Mouse (Mus musculus) brain, embryonic 14.5 days (tissue): ENCODE data around the gene Pde4d. TPM values are rescaled to one million over a fixed set of nuclear protein-coding genes. Genes with fewer than 3 reads are reported as not detected.

Source experiments
- DNase-seq: peaks from one replicate; pipeline ENCODE4 v3.0.0-alpha.2; 2011; ENCODE audit warnings: low read depth
- CTCF ChIP-seq: fragments of 200-500 bp; IDR thresholded peaks from 2 replicates; pipeline ENCODE4 v1.5.1; 2012; ENCODE audit warnings: inconsistent platforms, mild to moderate bottlenecking, moderate library complexity, borderline replicate concordance; ENCODE audit not compliant: insufficient read depth, insufficient read length; ENCODE audit errors: extremely low read depth
- POLR2A ChIP-seq: fragments of 200-500 bp; IDR thresholded peaks from 2 replicates; pipeline ENCODE4 v1.6.1; 2012; ENCODE audit warnings: mild to moderate bottlenecking, inconsistent platforms, borderline replicate concordance; ENCODE audit not compliant: poor library complexity, insufficient read depth, insufficient read length, severe bottlenecking; ENCODE audit errors: extremely low read depth
- polyA plus RNA-seq: library from polyadenylated mRNA; depleted of rRNA; stranded (reverse); fragments of >200 nt; gene quantifications from 2 replicates; pipeline ENCODE4 v1.2.3, GENCODE M21; 2012

Pde4d gene
- polyA plus RNA-seq, 1 experiment = 34.9 TPM

GRCm38 (mm10) chr13:109823307-109824031 is 1373.7 kb downstream of the Pde4d start:
- peak; percentile 87 for DNase-seq
- no peak for TF ChIP-seq POLR2A
- TF ChIP-seq CTCF = no peak

DNA sequence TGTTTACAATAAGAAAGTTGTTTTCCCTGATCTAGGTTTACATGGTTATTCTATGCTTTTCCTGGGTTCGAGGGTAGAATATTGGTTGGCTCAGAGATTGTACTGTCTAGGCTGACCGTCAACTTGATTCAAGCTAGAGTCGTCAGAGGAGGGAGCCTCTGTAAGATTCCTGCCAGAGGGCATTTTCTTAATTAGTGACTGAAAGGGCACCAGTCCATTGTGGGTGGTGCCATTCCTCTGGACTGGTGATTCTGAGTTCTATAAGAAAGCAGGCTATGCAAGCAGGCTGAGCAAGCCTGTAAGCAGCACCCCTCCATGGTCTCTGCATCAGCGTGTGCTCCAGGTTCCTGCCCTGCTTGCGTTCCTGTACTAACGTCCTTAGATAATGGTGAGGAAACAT is 1376.1 kb downstream of the Pde4d start:
- DNase-seq = no peak
- TF ChIP-seq CTCF (no peak), POLR2A (no peak)

DNA sequence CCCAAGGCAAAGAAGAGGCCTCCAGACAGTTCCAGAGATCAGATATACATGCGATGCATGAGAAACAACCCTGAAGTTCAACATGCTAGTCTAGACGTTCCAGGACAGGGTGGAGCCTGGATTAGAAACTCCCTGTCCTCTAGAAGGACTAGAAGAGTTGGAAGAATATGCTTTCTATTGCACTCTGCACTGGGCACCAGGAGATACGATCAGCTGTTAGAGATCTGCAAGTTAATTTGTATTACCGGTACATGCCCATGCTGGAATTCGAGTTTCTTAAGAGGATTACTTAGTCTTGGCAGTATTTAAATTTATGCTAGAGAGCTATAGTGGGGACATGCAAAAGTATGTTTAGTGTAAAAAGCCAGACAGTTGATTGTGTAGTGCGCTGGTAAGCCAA is 1377.6 kb downstream of the Pde4d start:
- DNase-seq = no peak
- TF ChIP-seq POLR2A (no peak), CTCF (no peak)

GRCm38 (mm10) chr13:109827909-109828308 is 1378.2 kb downstream of the Pde4d start:
- no peak for TF ChIP-seq POLR2A
- no peak for TF ChIP-seq CTCF
- DNase-seq = no peak

DNA sequence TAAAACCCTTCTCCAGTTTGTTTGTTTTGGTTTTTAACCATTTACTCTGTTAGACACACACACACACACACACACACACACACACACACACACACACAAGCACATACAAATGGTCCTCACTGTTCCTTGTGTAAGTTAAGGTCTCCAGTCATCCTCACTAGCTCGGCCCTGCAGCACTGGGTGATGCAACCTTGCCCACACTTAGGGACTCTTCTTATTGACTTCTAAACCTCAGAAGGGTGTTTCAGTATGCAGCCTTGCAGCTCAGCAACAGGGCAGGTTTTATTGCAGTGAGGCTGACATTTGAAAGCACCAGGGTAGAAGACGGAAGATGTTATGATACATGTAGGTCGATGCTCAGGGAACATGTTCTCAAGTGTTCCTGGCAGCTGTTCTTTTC is 1379.7 kb downstream of the Pde4d start:
- TF ChIP-seq POLR2A (no peak), CTCF (no peak)
- no peak for DNase-seq

DNA sequence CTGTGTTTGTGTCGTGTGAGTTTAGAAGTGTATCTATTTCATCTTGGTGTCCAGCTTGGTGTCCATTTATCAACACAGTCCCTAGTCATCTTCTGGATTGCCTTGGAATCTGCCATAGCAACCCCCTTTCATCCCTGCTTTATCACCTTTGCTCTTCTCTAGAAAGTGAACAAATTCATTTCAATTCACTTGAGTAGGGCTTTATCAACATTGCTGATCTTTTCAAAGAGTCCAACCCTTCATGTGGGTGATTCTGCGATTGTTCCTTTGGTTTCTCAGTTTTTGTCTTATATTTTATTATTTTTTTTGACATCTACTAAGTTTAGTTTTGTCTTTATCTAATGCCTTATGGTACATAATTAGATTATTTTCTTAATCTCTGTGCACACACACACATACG is 1385.2 kb downstream of the Pde4d start:
- no peak for DNase-seq
- TF ChIP-seq POLR2A (no peak), CTCF (no peak)

DNA sequence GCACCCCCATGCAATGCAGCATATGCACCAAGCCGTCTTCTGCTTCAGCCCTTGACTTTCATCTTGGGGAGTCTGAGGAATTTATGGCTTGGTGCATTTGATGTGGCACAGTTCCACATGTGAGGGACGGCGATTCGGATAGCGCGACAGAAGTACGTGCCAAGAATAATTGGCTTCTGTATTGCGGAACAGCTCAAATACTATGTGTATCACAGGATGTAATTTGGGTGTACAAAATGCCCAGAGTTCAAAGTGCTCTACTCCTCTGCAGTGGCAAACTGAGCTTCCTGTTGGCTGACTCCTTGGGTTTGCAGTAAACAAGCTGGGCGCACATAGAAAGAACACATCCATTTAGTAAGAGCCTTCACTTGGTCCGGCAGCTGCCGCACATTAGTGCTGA is 1387.7 kb downstream of the Pde4d start:
- TF ChIP-seq CTCF = no peak
- TF ChIP-seq POLR2A = no peak
- DNase-seq = peak; percentile 35

- DNase-seq = no peak
- TF ChIP-seq CTCF = no peak
- no peak for TF ChIP-seq POLR2A
These were observed 1388.2 kb downstream of the Pde4d start for GRCm38 (mm10) chr13:109837921-109838320.

DNA sequence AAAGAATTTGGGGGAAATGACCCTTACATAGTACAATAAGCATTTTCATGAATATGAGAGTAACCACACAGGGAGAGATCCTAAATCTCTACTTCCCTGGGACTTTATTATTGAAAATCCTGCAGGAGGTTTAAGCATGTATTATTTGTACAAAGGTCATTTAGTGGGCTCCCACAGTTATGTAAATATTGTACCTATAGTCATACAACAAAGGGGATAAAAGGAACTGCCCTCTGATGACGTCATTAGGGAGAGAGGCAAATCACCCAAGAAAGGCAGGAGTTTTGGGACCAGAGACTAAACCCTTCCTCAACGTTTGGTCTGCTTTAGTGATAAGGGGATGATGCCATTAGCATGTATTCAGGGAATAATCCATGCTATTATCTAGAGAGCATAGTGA is 1390.5 kb downstream of the Pde4d start:
- TF ChIP-seq POLR2A (no peak), CTCF (no peak)
- DNase-seq = no peak

GRCm38 (mm10) chr13:109841140-109841822 is 1391.5 kb downstream of the Pde4d start:
- DNase-seq = no peak
- no peak for TF ChIP-seq POLR2A
- TF ChIP-seq CTCF = no peak

DNA sequence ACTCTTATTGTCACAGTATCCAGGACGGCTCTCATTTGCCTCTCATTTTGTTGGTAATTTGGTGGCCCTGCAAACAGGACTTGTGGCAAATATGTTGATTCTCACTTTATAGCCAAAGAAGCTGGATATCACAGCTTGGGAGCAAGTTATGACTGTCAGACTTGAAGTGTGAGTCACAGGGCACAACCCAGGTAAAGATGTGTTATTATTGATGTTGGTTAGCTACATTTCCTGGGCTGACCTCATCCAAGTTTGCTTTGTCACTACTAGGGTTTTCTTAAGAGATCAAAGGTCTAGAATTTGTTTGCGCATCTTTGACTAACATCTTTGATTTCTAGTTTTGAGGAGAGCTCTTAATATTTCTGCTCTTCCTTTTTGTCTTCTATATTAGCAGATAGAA is 1393.2 kb downstream of the Pde4d start:
- no peak for DNase-seq
- TF ChIP-seq CTCF (no peak), POLR2A (no peak)

DNA sequence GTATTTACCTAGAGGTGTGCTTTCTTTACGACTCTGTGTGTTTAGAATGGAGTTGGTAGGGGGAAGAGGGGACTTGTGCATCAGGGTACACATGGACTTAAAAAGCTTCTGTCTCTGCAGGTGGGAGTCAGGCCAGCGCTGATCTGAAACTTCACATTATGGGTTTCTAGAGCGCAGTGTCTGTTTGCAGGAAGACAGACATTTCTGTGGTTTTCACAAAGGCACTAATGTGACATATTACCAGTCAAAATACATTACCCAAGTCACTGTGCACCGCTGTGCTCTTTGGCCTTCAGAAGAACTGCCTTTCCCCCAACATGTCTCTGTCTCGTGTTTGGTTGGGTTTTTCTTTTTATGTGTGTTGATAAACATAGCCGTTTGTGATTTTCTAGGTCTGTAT is 1395.1 kb downstream of the Pde4d start:
- no peak for DNase-seq
- TF ChIP-seq CTCF (no peak), POLR2A (no peak)
